Mouse (Mus musculus): Measurements from ENCODE around the gene 1700113H08Rik. TPM values are rescaled to one million over a fixed set of nuclear protein-coding genes. Genes with fewer than 3 reads are reported as not detected.

Gene 1700113H08Rik
- polyA plus RNA-seq, 1 experiment = not detected

DNA sequence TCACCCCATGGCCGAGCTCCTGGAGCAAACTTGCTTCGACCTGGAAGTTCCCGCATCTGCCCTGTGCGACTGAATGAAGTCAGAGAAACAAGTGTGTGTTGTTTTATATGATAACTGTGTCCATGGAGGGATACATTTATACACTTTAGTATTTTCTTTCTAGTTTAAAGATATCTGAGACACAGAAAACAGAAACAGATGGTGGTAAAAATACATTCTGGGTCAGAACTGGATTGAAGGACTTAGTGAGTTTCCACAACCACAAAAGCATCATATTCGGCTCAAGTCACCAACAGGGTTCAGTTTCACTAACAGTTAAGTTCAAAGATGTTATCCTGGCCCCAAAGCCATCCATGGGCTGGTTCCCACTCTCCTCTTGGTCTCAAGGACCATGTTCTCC, 67.2 kb downstream of the 1700113H08Rik start:
- no peaks in the 10 kb centered on the region for H3K36me3 ChIP-seq (ENCODE audit: control insufficient read depth, insufficient read depth)
- no peak overlapping the region for H3K4me3 ChIP-seq
- no peak overlapping the region for H3K4me2 ChIP-seq (ENCODE audit: low read depth)
- TF ChIP-seq TCF3 (IDR thresholded peaks at IDR 0.05; ENCODE audit: insufficient read length, low read depth) (no peak), MYOG (IDR thresholded peaks at IDR 0.05; ENCODE audit: control insufficient read depth in 1 of 3, insufficient read depth in 1 of 3, insufficient read length in 2 of 3, low read depth in 2 of 3) (no peak), SRF (IDR thresholded peaks at IDR 0.05; ENCODE audit: control insufficient read depth, insufficient read length, low read depth) (no peak), TCF12 (IDR thresholded peaks at IDR 0.05; ENCODE audit: insufficient read depth, poor library complexity, severe bottlenecking) (no peak), POLR2AphosphoS2 (IDR thresholded peaks at IDR 0.05; ENCODE audit: insufficient read length, low read depth) (no peak), MYOD1 (IDR thresholded peaks at IDR 0.05; ENCODE audit: control insufficient read depth in 1 of 3, insufficient read length in 2 of 3, low read depth in 2 of 3) (no peak), REST (IDR thresholded peaks at IDR 0.05; ENCODE audit: insufficient read depth, insufficient read length) (no peak), USF1 (IDR thresholded peaks at IDR 0.05; ENCODE audit: low read depth) (no peak), POLR2A (IDR thresholded peaks at IDR 0.05; ENCODE audit: insufficient read length, low read depth) (no peak), E2F4 (IDR thresholded peaks at IDR 0.05; ENCODE audit: insufficient read depth) (no peak), CEBPB (IDR thresholded peaks at IDR 0.05; ENCODE audit: insufficient read depth, poor library complexity, severe bottlenecking) (no peak), MAX (IDR thresholded peaks at IDR 0.05; ENCODE audit: low read depth) (no peak)
- no peaks in the 10 kb centered on the region for H3K27me3 ChIP-seq (ENCODE audit: control insufficient read depth, insufficient read depth, insufficient read length)
- H3K79me2 ChIP-seq (ENCODE audit: control insufficient read depth, insufficient read depth) = no peaks in the 10 kb centered on the region
- H3ac ChIP-seq (ENCODE audit: control insufficient read depth, insufficient read length) = no peak overlapping the region

DNA sequence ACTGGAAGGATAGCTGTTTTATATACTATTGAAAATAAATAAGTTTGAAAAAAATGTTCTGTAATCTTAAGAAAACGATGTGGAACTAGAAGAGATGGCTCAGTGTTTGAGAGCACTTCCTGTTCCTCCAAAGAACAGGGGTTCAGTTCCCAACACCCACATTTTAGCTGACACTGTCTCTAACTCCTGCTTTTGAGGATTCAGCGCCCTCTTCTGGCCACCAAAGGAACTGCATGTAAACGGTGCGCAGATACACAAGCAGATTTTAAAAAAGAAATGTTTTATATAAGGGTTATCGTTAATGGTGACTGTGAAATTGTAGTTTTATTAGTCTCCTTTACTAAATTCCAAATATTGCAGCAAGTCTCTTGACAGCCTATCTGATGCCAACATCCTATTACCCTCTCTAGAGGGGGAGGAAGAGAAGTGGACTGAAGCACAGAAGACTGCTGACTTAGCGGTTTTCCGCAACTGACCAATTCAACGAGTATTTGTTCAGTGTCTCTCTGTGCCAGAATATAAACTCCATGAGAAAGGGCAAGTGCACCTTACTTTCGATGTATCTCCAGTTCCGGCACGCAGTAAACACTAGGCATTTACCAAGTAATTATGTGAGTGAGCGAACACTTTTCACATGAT, 68.5 kb downstream of the 1700113H08Rik start:
- Histone ChIP-seq H3K27me3 (ENCODE audit: control insufficient read depth, insufficient read depth, insufficient read length) (no peaks in the 10 kb centered on the region), H3K4me2 (ENCODE audit: low read depth) (no peak overlapping the region), H3ac (ENCODE audit: control insufficient read depth, insufficient read length) (no peak overlapping the region), H3K79me2 (ENCODE audit: control insufficient read depth, insufficient read depth) (no peaks in the 10 kb centered on the region), H3K36me3 (ENCODE audit: control insufficient read depth, insufficient read depth) (no peaks in the 10 kb centered on the region), H3K4me3 (no peak overlapping the region)
- TF ChIP-seq POLR2A (IDR thresholded peaks at IDR 0.05; ENCODE audit: insufficient read length, low read depth) (no peak), MYOG (IDR thresholded peaks at IDR 0.05; ENCODE audit: control insufficient read depth in 1 of 3, insufficient read depth in 1 of 3, insufficient read length in 2 of 3, low read depth in 2 of 3) (no peak), POLR2AphosphoS2 (IDR thresholded peaks at IDR 0.05; ENCODE audit: insufficient read length, low read depth) (no peak), CEBPB (IDR thresholded peaks at IDR 0.05; ENCODE audit: insufficient read depth, poor library complexity, severe bottlenecking) (no peak), E2F4 (IDR thresholded peaks at IDR 0.05; ENCODE audit: insufficient read depth) (no peak), MYOD1 (IDR thresholded peaks at IDR 0.05; ENCODE audit: control insufficient read depth in 1 of 3, insufficient read length in 2 of 3, low read depth in 2 of 3) (no peak), TCF12 (IDR thresholded peaks at IDR 0.05; ENCODE audit: insufficient read depth, poor library complexity, severe bottlenecking) (no peak), SRF (IDR thresholded peaks at IDR 0.05; ENCODE audit: control insufficient read depth, insufficient read length, low read depth) (no peak)

DNA sequence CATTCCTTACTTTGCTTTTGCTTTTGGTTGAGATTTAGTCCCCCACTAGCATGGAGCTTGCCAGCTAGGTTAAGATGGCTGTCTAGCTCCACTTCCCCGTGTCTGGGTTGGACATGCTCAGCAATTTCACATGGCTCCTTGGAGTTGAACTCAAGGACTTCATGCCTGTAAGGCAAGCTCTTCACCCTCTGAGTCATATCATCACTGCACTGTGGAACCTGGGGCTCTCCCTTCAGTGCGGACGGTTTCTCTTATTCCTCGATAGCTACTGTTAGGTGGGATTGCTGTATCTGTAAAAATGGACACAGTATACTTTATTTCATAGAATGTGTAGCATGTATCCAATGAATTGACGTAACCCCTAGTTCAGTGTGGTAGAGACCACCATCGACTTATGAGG, 93.2 kb downstream of the 1700113H08Rik start:
- H3K4me2 ChIP-seq (ENCODE audit: low read depth) = no peak overlapping the region
- H3K27me3 ChIP-seq (ENCODE audit: control insufficient read depth, insufficient read depth, insufficient read length) = no peaks in the 10 kb centered on the region
- no peaks in the 10 kb centered on the region for H3K79me2 ChIP-seq (ENCODE audit: control insufficient read depth, insufficient read depth)
- H3K36me3 ChIP-seq (ENCODE audit: control insufficient read depth, insufficient read depth) = no peaks in the 10 kb centered on the region
- TF ChIP-seq POLR2AphosphoS2 (IDR thresholded peaks at IDR 0.05; ENCODE audit: insufficient read length, low read depth) (no peak), SRF (IDR thresholded peaks at IDR 0.05; ENCODE audit: control insufficient read depth, insufficient read length, low read depth) (no peak), TCF12 (IDR thresholded peaks at IDR 0.05; ENCODE audit: insufficient read depth, poor library complexity, severe bottlenecking) (no peak), MYOG (IDR thresholded peaks at IDR 0.05; ENCODE audit: control insufficient read depth in 1 of 3, insufficient read depth in 1 of 3, insufficient read length in 2 of 3, low read depth in 2 of 3) (no peak), MAX (IDR thresholded peaks at IDR 0.05; ENCODE audit: low read depth) (no peak), MYOD1 (IDR thresholded peaks at IDR 0.05; ENCODE audit: control insufficient read depth in 1 of 3, insufficient read length in 2 of 3, low read depth in 2 of 3) (no peak), E2F4 (IDR thresholded peaks at IDR 0.05; ENCODE audit: insufficient read depth) (no peak), CEBPB (IDR thresholded peaks at IDR 0.05; ENCODE audit: insufficient read depth, poor library complexity, severe bottlenecking) (no peak), POLR2A (IDR thresholded peaks at IDR 0.05; ENCODE audit: insufficient read length, low read depth) (no peak)
- no peak overlapping the region for H3K4me3 ChIP-seq
- H3ac ChIP-seq (ENCODE audit: control insufficient read depth, insufficient read length) = no peak overlapping the region

DNA sequence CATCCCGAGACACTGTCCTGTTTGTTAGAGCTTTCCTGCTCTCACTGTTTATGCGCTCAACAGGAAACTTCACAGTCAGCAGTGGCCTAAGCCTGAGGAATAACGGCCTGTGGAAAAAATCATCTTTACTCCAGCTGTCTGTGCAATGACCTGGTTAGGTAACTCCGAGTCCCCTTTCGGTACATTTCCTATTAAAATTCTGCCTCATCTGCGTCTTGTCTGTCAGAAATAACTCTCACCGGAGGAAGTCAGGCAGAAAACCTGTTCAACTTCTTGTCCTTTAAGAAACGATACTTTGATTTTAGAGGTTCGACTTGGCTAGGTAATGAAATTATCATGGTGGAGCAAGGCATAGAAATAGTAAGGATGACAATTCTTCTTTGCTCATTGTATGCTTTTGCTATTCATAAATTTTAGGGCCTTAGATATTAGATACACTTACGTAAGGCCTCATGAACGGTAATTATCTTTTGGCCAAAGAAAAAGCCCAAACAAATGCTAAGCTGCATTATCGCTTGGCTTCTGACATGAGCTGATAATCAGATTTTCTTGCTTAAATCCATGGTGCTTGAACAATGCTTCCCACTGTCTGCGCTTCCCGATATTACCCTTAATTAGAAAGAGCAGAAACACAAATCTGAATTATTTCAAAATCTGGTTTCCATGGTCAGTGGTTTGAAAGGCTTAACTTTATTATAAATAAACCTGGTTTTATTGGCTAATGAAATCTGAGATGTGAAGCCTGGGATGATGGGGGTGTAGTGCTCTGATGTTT, 96.1 kb downstream of the 1700113H08Rik start:
- Histone ChIP-seq H3K4me2 (ENCODE audit: low read depth) (no peak overlapping the region), H3K27me3 (ENCODE audit: control insufficient read depth, insufficient read depth, insufficient read length) (no peaks in the 10 kb centered on the region), H3K4me3 (no peak overlapping the region), H3K79me2 (ENCODE audit: control insufficient read depth, insufficient read depth) (no peaks in the 10 kb centered on the region), H3K36me3 (ENCODE audit: control insufficient read depth, insufficient read depth) (no peaks in the 10 kb centered on the region), H3ac (ENCODE audit: control insufficient read depth, insufficient read length) (no peak overlapping the region)
- TF ChIP-seq TCF12 (IDR thresholded peaks at IDR 0.05; ENCODE audit: insufficient read depth, poor library complexity, severe bottlenecking) = no peak
- no peak for TF ChIP-seq E2F4 (IDR thresholded peaks at IDR 0.05; ENCODE audit: insufficient read depth)
- no peak for TF ChIP-seq MYOD1 (IDR thresholded peaks at IDR 0.05; ENCODE audit: control insufficient read depth in 1 of 3, insufficient read length in 2 of 3, low read depth in 2 of 3)
- TF ChIP-seq SRF (IDR thresholded peaks at IDR 0.05; ENCODE audit: control insufficient read depth, insufficient read length, low read depth) = no peak
- TF ChIP-seq REST (IDR thresholded peaks at IDR 0.05; ENCODE audit: insufficient read depth, insufficient read length) = no peak
- no peak for TF ChIP-seq CEBPB (IDR thresholded peaks at IDR 0.05; ENCODE audit: insufficient read depth, poor library complexity, severe bottlenecking)
- no peak for TF ChIP-seq MYOG (IDR thresholded peaks at IDR 0.05; ENCODE audit: control insufficient read depth in 1 of 3, insufficient read depth in 1 of 3, insufficient read length in 2 of 3, low read depth in 2 of 3)
- TF ChIP-seq USF1 (IDR thresholded peaks at IDR 0.05; ENCODE audit: low read depth) = no peak
- no peak for TF ChIP-seq POLR2AphosphoS2 (IDR thresholded peaks at IDR 0.05; ENCODE audit: insufficient read length, low read depth)
- no peak for TF ChIP-seq MAX (IDR thresholded peaks at IDR 0.05; ENCODE audit: low read depth)
- TF ChIP-seq POLR2A (IDR thresholded peaks at IDR 0.05; ENCODE audit: insufficient read length, low read depth) = no peak
- no peak for TF ChIP-seq TCF3 (IDR thresholded peaks at IDR 0.05; ENCODE audit: insufficient read length, low read depth)
